16 mouse cellular contexts compared by ENCODE assay signal in the genomic region with DNA sequence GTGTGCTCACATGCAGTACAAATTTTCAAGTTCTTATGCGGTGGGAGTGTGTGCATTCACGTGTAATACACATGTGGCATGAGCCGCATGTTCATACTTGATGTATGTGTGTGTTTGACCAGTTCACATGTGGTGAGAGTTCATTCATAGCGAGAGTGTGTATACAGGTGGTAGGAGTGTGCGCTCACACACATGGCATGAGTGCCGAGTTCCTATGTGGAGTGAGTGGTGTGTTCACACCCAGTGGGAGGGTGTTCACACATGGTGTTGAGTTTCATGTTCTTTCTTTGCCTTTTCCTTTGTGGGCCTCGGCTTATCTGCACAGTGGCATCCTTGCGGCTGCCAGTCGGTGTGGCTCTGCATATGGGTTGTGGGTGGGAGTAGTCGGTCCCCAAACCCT. TPM values are rescaled to one million over a fixed set of nuclear protein-coding genes. Genes with fewer than 3 reads are reported as not detected.
DNase-seq lines count a peak whose midpoint lies in the region; ATAC-seq lines count a peak whose summit lies in the region.
"Had no signal": no experiment of that assay in that cellular context is flagged by ENCODE, and none has a peak within 500 bp of the region (broad histone marks: within the 10 kb centered on the region; RNA-seq: fewer than 3 reads in every experiment).

No protein-coding gene starts in this region.

- no peaks in the 10 kb centered on the region for H3K27me3 ChIP-seq in heart, embryonic 11.5 days (ENCODE audit: control insufficient read depth, insufficient read depth, low read length)
- H3K27me3 ChIP-seq in kidney, embryonic 16.5 days (ENCODE audit: insufficient read depth, low read length) = no peaks in the 10 kb centered on the region
- no peaks in the 10 kb centered on the region for H3K27me3 ChIP-seq in kidney, embryonic 15.5 days
- H3K27me3 ChIP-seq: hindbrain, embryonic 15.5 days; neural tube, embryonic 13.5 days had no signal

- no peak for DNase-seq in heart, adult 9 months (ENCODE audit: low spot score in 2 of 2)
- DNase-seq in CD4-positive helper T cell, adult 2 months (ENCODE audit: low read depth, low spot score) = peak; percentile 29
- peak; percentile 51 for DNase-seq in thymus, postnatal 0 days (ENCODE audit: low spot score)
- DNase-seq in spleen, postnatal 36 days (ENCODE audit: low spot score in 2 of 2) = no peak
- DNase-seq in spleen, postnatal 10 days (ENCODE audit: low spot score in 2 of 2) = no peak
- DNase-seq: adrenal gland, adult 8-10 months; B cell, adult 2 months; cerebellum, adult 2 months; right cerebral cortex, postnatal 25 days had no signal

- 74% methylated on average over 10 of the region's 10 CpGs for WGBS in heart, embryonic 11.5 days (ENCODE audit: insufficient replicate concordance)
- 90% methylated on average over 10 of the region's 10 CpGs for WGBS in kidney, embryonic 16.5 days
- 85% methylated on average over 10 of the region's 10 CpGs for WGBS in kidney, embryonic 15.5 days

- no peak overlapping the region for H3K4me3 ChIP-seq in heart, embryonic 11.5 days (ENCODE audit: low read depth, low read length)
- no peak overlapping the region for H3K4me3 ChIP-seq in kidney, embryonic 16.5 days (ENCODE audit: low read length)
- H3K4me3 ChIP-seq in kidney, embryonic 15.5 days (replicated peaks) = no peak overlapping the region
- H3K4me3 ChIP-seq: forebrain, embryonic 12.5 days; hindbrain, embryonic 15.5 days; layer of hippocampus, adult 2 months; neural tube, embryonic 13.5 days had no signal

- H3K36me3 ChIP-seq in heart, embryonic 11.5 days (ENCODE audit: control insufficient read depth, insufficient read depth, low read length) = no peaks in the 10 kb centered on the region
- H3K36me3 ChIP-seq in kidney, embryonic 16.5 days (ENCODE audit: insufficient read depth, low read length) = no peaks in the 10 kb centered on the region
- no peaks in the 10 kb centered on the region for H3K36me3 ChIP-seq in kidney, embryonic 15.5 days
- H3K36me3 ChIP-seq: forebrain, embryonic 12.5 days; hindbrain, embryonic 15.5 days; neural tube, embryonic 13.5 days had no signal

- H3K4me2 ChIP-seq in heart, embryonic 11.5 days = no peak overlapping the region
- no peak overlapping the region for H3K4me2 ChIP-seq in kidney, embryonic 16.5 days (replicated peaks; ENCODE audit: low read depth, low read length)
- H3K4me2 ChIP-seq in kidney, embryonic 15.5 days = no peak overlapping the region
- H3K4me2 ChIP-seq: forebrain, embryonic 12.5 days; hindbrain, embryonic 15.5 days; neural tube, embryonic 13.5 days had no signal

- no peak for ATAC-seq in heart, embryonic 11.5 days (replicated peaks; ENCODE audit: insufficient number of reproducible peaks, low FRiP score, low TSS enrichment)
- ATAC-seq in kidney, embryonic 16.5 days (ENCODE audit: low FRiP score, low TSS enrichment) = no peak
- no peak for ATAC-seq in kidney, embryonic 15.5 days (replicated peaks; ENCODE audit: low FRiP score)

- H3K27ac ChIP-seq in heart, embryonic 11.5 days (ENCODE audit: low read depth, low read length) = peak overlapping the region; percentile 2; the same call in 1 of the 2 replicates
- H3K27ac ChIP-seq in kidney, embryonic 16.5 days (ENCODE audit: low read length) = peak overlapping the region; percentile 55; the same call in 1 of the 2 replicates
- H3K27ac ChIP-seq in kidney, embryonic 15.5 days = no peak overlapping the region
- H3K27ac ChIP-seq: forebrain, embryonic 12.5 days; hindbrain, embryonic 15.5 days; layer of hippocampus, adult 2 months; neural tube, embryonic 13.5 days had no signal

- no peaks in the 10 kb centered on the region for H3K9me3 ChIP-seq in heart, embryonic 11.5 days (replicated peaks; ENCODE audit: control insufficient read depth, low read length)
- no peaks in the 10 kb centered on the region for H3K9me3 ChIP-seq in kidney, embryonic 16.5 days (ENCODE audit: low read length)
- no peaks in the 10 kb centered on the region for H3K9me3 ChIP-seq in kidney, embryonic 15.5 days (replicated peaks)
- H3K9me3 ChIP-seq: forebrain, embryonic 12.5 days; hindbrain, embryonic 15.5 days; neural tube, embryonic 13.5 days had no signal

- peaks cover 48% of the 10 kb centered on the region for H3K4me1 ChIP-seq in heart, embryonic 11.5 days (ENCODE audit: control insufficient read depth, insufficient read depth, low read length)
- H3K4me1 ChIP-seq in kidney, embryonic 16.5 days (ENCODE audit: insufficient read depth, low read length) = peaks cover 28% of the 10 kb centered on the region
- H3K4me1 ChIP-seq in kidney, embryonic 15.5 days = peaks cover 40% of the 10 kb centered on the region
- H3K4me1 ChIP-seq: hindbrain, embryonic 15.5 days had no signal

- H3K9ac ChIP-seq in heart, embryonic 11.5 days (ENCODE audit: low read depth, low read length) = no peak overlapping the region
- no peak overlapping the region for H3K9ac ChIP-seq in kidney, embryonic 16.5 days (replicated peaks; ENCODE audit: low read length)
- no peak overlapping the region for H3K9ac ChIP-seq in kidney, embryonic 15.5 days
- H3K9ac ChIP-seq: forebrain, embryonic 12.5 days; hindbrain, embryonic 15.5 days; neural tube, embryonic 13.5 days had no signal

RNA-seq across cellular contexts. Expression of a gene that starts 39.1 kb away (rescaled TPM):
- 45.3 and 48.9 TPM in 2 replicates for polyA plus RNA-seq in heart, embryonic 11.5 days (2014; fragmentation: Nextera tagmentation; extraction: Ambion mirVana)
- polyA plus RNA-seq in kidney, embryonic 16.5 days (2015; fragmentation: Nextera tagmentation; extraction: Ambion mirVana) = 45.8 and 48.5 TPM in 2 replicates
- polyA plus RNA-seq in kidney, embryonic 15.5 days (2015; fragmentation: Nextera tagmentation; extraction: Ambion mirVana) = 40.2 and 42.8 TPM in 2 replicates
- 14.2 and 16.1 TPM in 2 replicates for polyA plus RNA-seq in thymus, postnatal 0 days (2015; fragmentation: Nextera tagmentation; extraction: Ambion mirVana)

Comparison
In these comparisons a context has a peak if more than half of its experiments do, and no peak if none do; other contexts are left out.
1. DNase-seq: peak in CD4-positive helper T cell, adult 2 months (single experiment) and thymus, postnatal 0 days (single experiment); none in heart, adult 9 months (0 of 2), spleen, postnatal 36 days (0 of 2) and spleen, postnatal 10 days (0 of 2).